ENCODE assay signal across 16 mouse cellular contexts in the genomic region with DNA sequence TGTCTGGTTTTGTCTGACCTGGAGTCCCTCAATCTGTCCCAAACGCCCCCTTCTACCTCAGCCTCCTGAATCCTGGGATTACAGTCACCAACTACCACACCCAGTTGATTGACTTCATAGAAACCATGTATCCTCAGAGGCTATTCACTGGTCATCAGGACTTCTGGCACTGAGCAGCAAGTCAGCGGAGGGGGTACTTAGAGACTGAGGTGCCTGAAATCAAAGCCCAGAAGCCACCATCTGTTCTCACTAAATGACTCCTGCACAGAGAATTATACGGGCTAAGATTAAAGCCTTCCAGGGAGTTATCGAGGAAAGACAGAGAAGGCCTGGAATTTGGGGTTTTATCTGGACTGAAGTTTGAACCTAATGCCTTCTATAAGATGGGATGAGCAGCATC. TPM values are rescaled to one million over a fixed set of nuclear protein-coding genes. Genes with fewer than 3 reads are reported as not detected.
DNase-seq lines count a peak whose midpoint lies in the region; ATAC-seq lines count a peak whose summit lies in the region.
"Had no signal": no experiment of that assay in that cellular context is flagged by ENCODE, and none has a peak within 500 bp of the region (broad histone marks: within the 10 kb centered on the region; RNA-seq: fewer than 3 reads in every experiment).

No protein-coding gene starts in this region.

- H3K4me1 ChIP-seq in embryonic facial prominence, embryonic 11.5 days (ENCODE audit: control insufficient read depth, insufficient read depth, low read length) = no peaks in the 10 kb centered on the region
- peaks cover 11% of the 10 kb centered on the region; the same call in 1 of the 2 replicates for H3K4me1 ChIP-seq in embryonic facial prominence, embryonic 10.5 days
- H3K4me1 ChIP-seq: embryonic facial prominence, embryonic 15.5 days; forebrain, embryonic 10.5 days had no signal

- no peak overlapping the region for H3K27ac ChIP-seq in embryonic facial prominence, embryonic 11.5 days (replicated peaks; ENCODE audit: low read depth, low read length)
- no peak overlapping the region for H3K27ac ChIP-seq in embryonic facial prominence, embryonic 10.5 days (replicated peaks)
- H3K27ac ChIP-seq: embryonic facial prominence, embryonic 13.5 days; embryonic facial prominence, embryonic 15.5 days; forebrain, embryonic 10.5 days; forebrain, embryonic 12.5 days had no signal

- no peaks in the 10 kb centered on the region for H3K9me3 ChIP-seq in embryonic facial prominence, embryonic 11.5 days (replicated peaks; ENCODE audit: control insufficient read depth, low read length)
- H3K9me3 ChIP-seq in embryonic facial prominence, embryonic 10.5 days = no peaks in the 10 kb centered on the region
- H3K9me3 ChIP-seq: embryonic facial prominence, embryonic 13.5 days; embryonic facial prominence, embryonic 15.5 days; forebrain, embryonic 10.5 days; forebrain, embryonic 12.5 days had no signal

- H3K4me2 ChIP-seq in embryonic facial prominence, embryonic 11.5 days (ENCODE audit: low read depth, low read length) = no peak overlapping the region
- H3K4me2 ChIP-seq: embryonic facial prominence, embryonic 13.5 days; embryonic facial prominence, embryonic 15.5 days; forebrain, embryonic 12.5 days had no signal

- no peaks in the 10 kb centered on the region for H3K36me3 ChIP-seq in embryonic facial prominence, embryonic 11.5 days (replicated peaks; ENCODE audit: control insufficient read depth, insufficient read depth, low read depth, low read length)
- H3K36me3 ChIP-seq in embryonic facial prominence, embryonic 10.5 days (replicated peaks) = no peaks in the 10 kb centered on the region
- H3K36me3 ChIP-seq: embryonic facial prominence, embryonic 13.5 days; embryonic facial prominence, embryonic 15.5 days; forebrain, embryonic 10.5 days; forebrain, embryonic 12.5 days had no signal

- H3K9ac ChIP-seq in embryonic facial prominence, embryonic 11.5 days (replicated peaks; ENCODE audit: low read length) = no peak overlapping the region
- H3K9ac ChIP-seq: embryonic facial prominence, embryonic 13.5 days; embryonic facial prominence, embryonic 15.5 days; forebrain, embryonic 12.5 days had no signal

- WGBS in embryonic facial prominence, embryonic 11.5 days = 68% methylated on average over 4 of the region's 4 CpGs
- 78% methylated on average over 4 of the region's 4 CpGs for WGBS in embryonic facial prominence, embryonic 10.5 days

- no peak overlapping the region for H3K4me3 ChIP-seq in embryonic facial prominence, embryonic 11.5 days (ENCODE audit: low read depth, low read length)
- H3K4me3 ChIP-seq in embryonic facial prominence, embryonic 10.5 days = no peak overlapping the region
- H3K4me3 ChIP-seq: embryonic facial prominence, embryonic 13.5 days; embryonic facial prominence, embryonic 15.5 days; erythroblast, embryonic 14.5 days; forebrain, embryonic 10.5 days; forebrain, embryonic 12.5 days had no signal

- no peaks in the 10 kb centered on the region for H3K27me3 ChIP-seq in embryonic facial prominence, embryonic 11.5 days (ENCODE audit: control insufficient read depth, insufficient read depth, low read length)
- H3K27me3 ChIP-seq in embryonic facial prominence, embryonic 10.5 days (replicated peaks; ENCODE audit: low read depth, poor library complexity, severe bottlenecking) = no peaks in the 10 kb centered on the region
- H3K27me3 ChIP-seq: embryonic facial prominence, embryonic 13.5 days; embryonic facial prominence, embryonic 15.5 days; forebrain, embryonic 12.5 days had no signal

- no peak for ATAC-seq in embryonic facial prominence, embryonic 11.5 days (replicated peaks; ENCODE audit: insufficient number of reproducible peaks, low FRiP score, low TSS enrichment, low read depth)
- ATAC-seq: forebrain, embryonic 14.5 days; forebrain, embryonic 16.5 days had no signal

- peak; percentile 45 to 56 for DNase-seq in cerebellum, postnatal 10 days
- DNase-seq in cerebellum, adult 11 months = no peak
- DNase-seq in embryonic facial prominence, embryonic 11.5 days (ENCODE audit: low spot score) = peak; percentile 15
- no peak for DNase-seq in embryonic facial prominence, embryonic 10.5 days (ENCODE audit: low spot score)
- DNase-seq: adrenal gland, adult 2 months; adrenal gland, postnatal 10 days; adrenal gland, postnatal 25 days; cerebellum, adult 11-12 months; embryo, embryonic 11 days had no signal

RNA-seq across cellular contexts. Expression of gene Nos1ap, which starts 59.2 kb away (rescaled TPM):
- polyA plus RNA-seq in embryonic facial prominence, embryonic 11.5 days (2014; fragmentation: Nextera tagmentation; extraction: Ambion mirVana) = 5.1 and 5.5 TPM in 2 replicates
- polyA plus RNA-seq in embryonic facial prominence, embryonic 10.5 days (2016; fragmentation: Nextera tagmentation; extraction: Ambion mirVana) = 6.5 and 8.9 TPM in 2 replicates

Comparison
In these comparisons a context has a peak if more than half of its experiments do, and no peak if none do; other contexts are left out.
1. DNase-seq: peak in cerebellum, postnatal 10 days (2 of 2) and embryonic facial prominence, embryonic 11.5 days (single experiment); none in cerebellum, adult 11 months (single experiment) and embryonic facial prominence, embryonic 10.5 days (single experiment).